Mouse (Mus musculus): ENCODE data around the gene Colq.

- TF ChIP-seq POLR2A (IDR thresholded peaks at IDR 0.05; ENCODE audit: borderline replicate concordance, extremely low read depth, insufficient read depth, insufficient read length, poor library complexity, severe bottlenecking): no peak
- no peak for TF ChIP-seq CTCF (IDR thresholded peaks at IDR 0.05; ENCODE audit: borderline replicate concordance, extremely low read depth, insufficient read depth, insufficient read length)
These were observed 4.7 kb downstream of the Colq start for GRCm38 (mm10) chr14:31586451-31586850.
